Mouse (Mus musculus) liver, adult 2 months (tissue): ENCODE data around the gene Rngtt.

Experiments
- CTCF ChIP-seq: fragments of 200-500 bp; IDR thresholded peaks from 2 replicates; pipeline ENCODE4 v1.5.1; 2011; ENCODE audit warnings: low read depth, low read length, control low read depth
- POLR2A ChIP-seq: fragments of 200-500 bp; IDR thresholded peaks from 2 replicates; pipeline ENCODE4 v1.6.1; 2011; ENCODE audit warnings: low read length, control low read depth; ENCODE audit not compliant: insufficient read depth; ENCODE audit errors: extremely low read depth

DNA sequence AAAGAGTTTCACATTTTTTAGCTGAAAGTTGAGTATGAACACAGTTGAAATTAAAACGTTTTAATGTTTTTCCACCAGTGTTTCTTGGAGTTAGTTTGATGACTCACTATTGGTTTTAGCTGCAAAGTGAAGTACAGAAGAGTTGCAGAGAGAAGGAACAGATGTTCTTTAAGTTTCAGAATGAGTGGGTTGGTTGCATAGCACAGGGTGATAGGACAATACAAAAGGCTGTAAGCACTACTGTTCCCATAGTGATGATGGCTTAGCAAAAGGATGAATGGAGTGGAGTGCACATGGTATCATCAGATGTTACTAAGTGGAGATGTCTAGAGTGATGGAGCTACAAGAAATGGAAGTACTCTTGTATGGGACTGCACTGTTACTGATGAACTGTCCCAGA lies 157.5 kb downstream of the Rngtt start:
- TF ChIP-seq POLR2A (no peak), CTCF (no peak)
